8 mouse cellular contexts compared by ENCODE assay signal in the genomic region with DNA sequence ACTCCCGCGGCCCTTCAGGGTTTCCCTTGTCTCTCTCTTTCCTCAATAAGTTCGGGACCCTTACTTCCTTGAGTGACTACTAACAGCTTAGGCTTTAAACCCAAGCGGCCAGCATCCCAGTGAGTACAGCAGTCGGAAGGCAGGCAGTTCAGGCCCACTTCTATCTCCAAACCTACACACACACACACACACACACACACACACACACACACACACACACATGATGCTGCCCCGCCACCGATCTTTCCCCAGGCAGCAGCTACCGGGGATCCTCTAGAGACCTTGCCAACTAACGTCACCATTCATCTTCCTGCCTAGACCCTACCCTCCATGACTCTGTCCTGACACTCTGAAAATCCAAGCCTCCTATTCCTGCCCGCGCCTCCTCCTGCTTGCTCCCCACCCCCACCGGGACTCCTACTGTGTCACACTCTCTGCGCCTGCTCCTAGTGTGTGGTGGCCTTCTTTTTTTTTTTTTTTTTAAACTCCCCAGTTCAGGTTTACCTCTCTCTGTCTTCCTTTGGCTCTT. TPM values are rescaled to one million over a fixed set of nuclear protein-coding genes. Genes with fewer than 3 reads are reported as not detected.
DNase-seq lines count a peak whose midpoint lies in the region; ATAC-seq and TF ChIP-seq lines count a peak whose summit lies in the region.
"Had no signal": no experiment of that assay in that cellular context is flagged by ENCODE, and none has a peak within 500 bp of the region (broad histone marks: within the 10 kb centered on the region; RNA-seq: fewer than 3 reads in every experiment).

No protein-coding gene starts in this region.

- DNase-seq in adipocyte (ENCODE audit: low spot score), result peak; percentile 54
- DNase-seq in embryonic facial prominence, embryonic 11.5 days (ENCODE audit: low spot score), result peak; percentile 42
- DNase-seq in heart, postnatal 0 days (ENCODE audit: low spot score), result peak; percentile 72
- DNase-seq in kidney, postnatal 4 days, result peak; percentile 82 to 89
- DNase-seq in lung, postnatal 25 days (ENCODE audit: low spot score), result peak; percentile 75

- H3K27ac ChIP-seq in ES-Bruce4 (ENCODE audit: insufficient read depth, low read length), result peak overlapping the region; percentile 85
- peak overlapping the region; percentile 95 for H3K27ac ChIP-seq in embryonic facial prominence, embryonic 11.5 days (replicated peaks; ENCODE audit: low read depth, low read length)
- H3K27ac ChIP-seq in heart, postnatal 0 days (ENCODE audit: low read depth), result peak overlapping the region; percentile 99
- peak overlapping the region; percentile 98 for H3K27ac ChIP-seq in stomach, embryonic 14.5 days (ENCODE audit: low read length)

- H3K4me2 ChIP-seq in embryonic facial prominence, embryonic 11.5 days (ENCODE audit: low read depth, low read length), result peak overlapping the region; percentile 61
- H3K4me2 ChIP-seq in heart, postnatal 0 days (ENCODE audit: low read depth, low read length), result peak overlapping the region; percentile 70
- peak overlapping the region; percentile 60 for H3K4me2 ChIP-seq in stomach, embryonic 14.5 days (replicated peaks; ENCODE audit: low read depth, low read length)

- H3K4me3 ChIP-seq in ES-Bruce4 (ENCODE audit: low read depth, low read length), result peak overlapping the region; percentile 61
- peak overlapping the region; percentile 73 for H3K4me3 ChIP-seq in embryonic facial prominence, embryonic 11.5 days (ENCODE audit: low read depth, low read length)
- H3K4me3 ChIP-seq in heart, postnatal 0 days (ENCODE audit: low read depth, low read length), result peak overlapping the region; percentile 80
- peak overlapping the region; percentile 72 for H3K4me3 ChIP-seq in stomach, embryonic 14.5 days (ENCODE audit: low read depth, low read length)

- H3K4me1 ChIP-seq in ES-Bruce4 (ENCODE audit: control insufficient read depth, insufficient read depth, low read length), result peaks cover 12% of the 10 kb centered on the region
- H3K4me1 ChIP-seq in embryonic facial prominence, embryonic 11.5 days (ENCODE audit: control insufficient read depth, insufficient read depth, low read length), result peaks cover 3% of the 10 kb centered on the region; the same call in 1 of the 2 replicates
- peaks cover 15% of the 10 kb centered on the region for H3K4me1 ChIP-seq in heart, postnatal 0 days (ENCODE audit: control insufficient read depth, insufficient read depth)
- H3K4me1 ChIP-seq in stomach, embryonic 14.5 days (ENCODE audit: control insufficient read depth, insufficient read depth, low read length), result peaks cover 18% of the 10 kb centered on the region; the same call in 1 of the 2 replicates

- TF ChIP-seq POLR2A in ES-Bruce4 (IDR thresholded peaks at IDR 0.05; ENCODE audit: insufficient read depth, low read length), result no peak

- H3K36me3 ChIP-seq in ES-Bruce4 (ENCODE audit: control insufficient read depth, insufficient read depth, low read length, poor library complexity, severe bottlenecking), result peaks cover 2% of the 10 kb centered on the region; the same call in 1 of the 2 replicates
- no peaks in the 10 kb centered on the region for H3K36me3 ChIP-seq in embryonic facial prominence, embryonic 11.5 days (replicated peaks; ENCODE audit: control insufficient read depth, insufficient read depth, low read depth, low read length)
- H3K36me3 ChIP-seq in heart, postnatal 0 days (replicated peaks; ENCODE audit: control insufficient read depth, insufficient read depth, low read length), result peaks cover 11% of the 10 kb centered on the region; the same call in 1 of the 2 replicates
- H3K36me3 ChIP-seq in stomach, embryonic 14.5 days (ENCODE audit: control insufficient read depth, insufficient read depth, low read length), result peaks cover 5% of the 10 kb centered on the region; the same call in 1 of the 2 replicates

- no peak for TF ChIP-seq CTCF in ES-Bruce4 (IDR thresholded peaks at IDR 0.05; ENCODE audit: low read depth, low read length)
- TF ChIP-seq CTCF in heart, postnatal 0 days (IDR thresholded peaks at IDR 0.05; ENCODE audit: low read depth), result no peak

- no peaks in the 10 kb centered on the region for H3K9me3 ChIP-seq in ES-Bruce4 (replicated peaks; ENCODE audit: control insufficient read depth, insufficient read depth, low read length, poor library complexity, severe bottlenecking)
- no peaks in the 10 kb centered on the region for H3K9me3 ChIP-seq in embryonic facial prominence, embryonic 11.5 days (replicated peaks; ENCODE audit: control insufficient read depth, low read length)
- no peaks in the 10 kb centered on the region for H3K9me3 ChIP-seq in heart, postnatal 0 days (replicated peaks; ENCODE audit: control insufficient read depth, low read length)
- no peaks in the 10 kb centered on the region for H3K9me3 ChIP-seq in stomach, embryonic 14.5 days (ENCODE audit: control insufficient read depth, low read depth, low read length)

- TF ChIP-seq EP300 in ES-Bruce4 (IDR thresholded peaks at IDR 0.05; ENCODE audit: insufficient read depth, low read depth, low read length), result no peak
- no peak for TF ChIP-seq EP300 in heart, postnatal 0 days (IDR thresholded peaks at IDR 0.05; ENCODE audit: low read depth)

- 2% methylated on average over 13 of the region's 13 CpGs for WGBS in embryonic facial prominence, embryonic 11.5 days
- under 1% methylated on average over 13 of the region's 13 CpGs for WGBS in heart, postnatal 0 days
- under 1% methylated on average over 13 of the region's 13 CpGs for WGBS in stomach, embryonic 14.5 days

- peak overlapping the region; percentile 97 for H3K9ac ChIP-seq in ES-Bruce4 (ENCODE audit: low read depth, poor library complexity, severe bottlenecking)
- H3K9ac ChIP-seq in embryonic facial prominence, embryonic 11.5 days (replicated peaks; ENCODE audit: low read length), result peak overlapping the region; percentile 84
- H3K9ac ChIP-seq in heart, postnatal 0 days (replicated peaks; ENCODE audit: low read depth, low read length), result peak overlapping the region; percentile 90
- H3K9ac ChIP-seq in stomach, embryonic 14.5 days (replicated peaks; ENCODE audit: low read depth, low read length), result peak overlapping the region; percentile 76

- H3K27me3 ChIP-seq in ES-Bruce4 (ENCODE audit: control insufficient read depth, insufficient read depth, low read length, poor library complexity, severe bottlenecking), result no peaks in the 10 kb centered on the region
- H3K27me3 ChIP-seq in embryonic facial prominence, embryonic 11.5 days (ENCODE audit: control insufficient read depth, insufficient read depth, low read length), result no peaks in the 10 kb centered on the region
- no peaks in the 10 kb centered on the region for H3K27me3 ChIP-seq in heart, postnatal 0 days (ENCODE audit: control insufficient read depth, insufficient read depth, low read length)
- H3K27me3 ChIP-seq in stomach, embryonic 14.5 days (ENCODE audit: control insufficient read depth, insufficient read depth, low read length), result no peaks in the 10 kb centered on the region

- no peak for ATAC-seq in embryonic facial prominence, embryonic 11.5 days (replicated peaks; ENCODE audit: insufficient number of reproducible peaks, low FRiP score, low TSS enrichment, low read depth)
- ATAC-seq in heart, postnatal 0 days (ENCODE audit: insufficient read depth, low read depth), result no peak
- ATAC-seq in stomach, embryonic 14.5 days (ENCODE audit: insufficient number of reproducible peaks, insufficient read depth, low FRiP score, low read depth), result no peak

RNA-seq across cellular contexts. Expression of a gene that starts 1.1 kb away (rescaled TPM):
- 8.0 and 8.9 TPM in 2 replicates for polyA plus RNA-seq in ES-Bruce4 (2011; ENCODE audit: insufficient read depth, insufficient read length, low read depth, missing spikeins)
- polyA plus RNA-seq in embryonic facial prominence, embryonic 11.5 days (2014; fragmentation: Nextera tagmentation; extraction: Ambion mirVana), result 24.3 and 25.5 TPM in 2 replicates
- total RNA-seq in heart, postnatal 0 days (2014; rRNA removed; ENCODE audit: low replicate concordance), result 23.4 and 70.5 TPM in 2 replicates
- polyA plus RNA-seq in heart, postnatal 0 days (2015; fragmentation: Nextera tagmentation; extraction: Ambion mirVana), result 30.8 and 31.0 TPM in 2 replicates
- polyA plus RNA-seq in stomach, embryonic 14.5 days (2014; fragmentation: Nextera tagmentation; extraction: Ambion mirVana), result 33.6 and 35.5 TPM in 2 replicates

RNA-seq across cellular contexts. Expression of a gene that starts 11.3 kb away (rescaled TPM):
- 4.2 and 5.7 TPM in 2 replicates for polyA plus RNA-seq in ES-Bruce4 (2011; ENCODE audit: insufficient read depth, insufficient read length, low read depth, missing spikeins)
- 1.2 and 2.2 TPM in 2 replicates for polyA plus RNA-seq in embryonic facial prominence, embryonic 11.5 days (2014; fragmentation: Nextera tagmentation; extraction: Ambion mirVana)
- 1.9 and 2.2 TPM in 2 replicates for total RNA-seq in heart, postnatal 0 days (2014; rRNA removed; ENCODE audit: low replicate concordance)
- polyA plus RNA-seq in heart, postnatal 0 days (2015; fragmentation: Nextera tagmentation; extraction: Ambion mirVana), result 1.1 TPM in 2 replicates
- polyA plus RNA-seq in stomach, embryonic 14.5 days (2014; fragmentation: Nextera tagmentation; extraction: Ambion mirVana), result 1.4 and 1.5 TPM in 2 replicates

RNA-seq across cellular contexts. Expression of a gene that starts 14.2 kb away (rescaled TPM):
- 10.9 and 11.8 TPM in 2 replicates for polyA plus RNA-seq in ES-Bruce4 (2011; ENCODE audit: insufficient read depth, insufficient read length, low read depth, missing spikeins)
- 27.2 and 27.6 TPM in 2 replicates for polyA plus RNA-seq in embryonic facial prominence, embryonic 11.5 days (2014; fragmentation: Nextera tagmentation; extraction: Ambion mirVana)
- 4.3 and 11.4 TPM in 2 replicates for total RNA-seq in heart, postnatal 0 days (2014; rRNA removed; ENCODE audit: low replicate concordance)
- polyA plus RNA-seq in heart, postnatal 0 days (2015; fragmentation: Nextera tagmentation; extraction: Ambion mirVana), result 16.9 and 20.8 TPM in 2 replicates
- polyA plus RNA-seq in stomach, embryonic 14.5 days (2014; fragmentation: Nextera tagmentation; extraction: Ambion mirVana), result 29.5 and 32.9 TPM in 2 replicates

RNA-seq across cellular contexts. Expression of a gene that starts 35.3 kb away (rescaled TPM):
- polyA plus RNA-seq in ES-Bruce4 (2011; ENCODE audit: insufficient read depth, insufficient read length, low read depth, missing spikeins), result 1.4 and 1.5 TPM in 2 replicates
- 0.22 and 0.36 TPM in 2 replicates for polyA plus RNA-seq in embryonic facial prominence, embryonic 11.5 days (2014; fragmentation: Nextera tagmentation; extraction: Ambion mirVana)
- 0.23 and 1.1 TPM in 2 replicates for total RNA-seq in heart, postnatal 0 days (2014; rRNA removed; ENCODE audit: low replicate concordance)
- polyA plus RNA-seq in heart, postnatal 0 days (2015; fragmentation: Nextera tagmentation; extraction: Ambion mirVana), result 0.15 and 0.18 TPM in 2 replicates
- polyA plus RNA-seq in stomach, embryonic 14.5 days (2014; fragmentation: Nextera tagmentation; extraction: Ambion mirVana), result 1.0 and 1.3 TPM in 2 replicates
- total RNA-seq: hematopoietic stem cell, adult 5-6 weeks had no signal

RNA-seq across cellular contexts. Expression of a gene that starts 40.0 kb away (rescaled TPM):
- polyA plus RNA-seq in ES-Bruce4 (2011; ENCODE audit: insufficient read depth, insufficient read length, low read depth, missing spikeins), result 44.1 and 44.3 TPM in 2 replicates
- polyA plus RNA-seq in embryonic facial prominence, embryonic 11.5 days (2014; fragmentation: Nextera tagmentation; extraction: Ambion mirVana), result 33.9 and 38.2 TPM in 2 replicates
- 36.4 and 59.7 TPM in 2 replicates for total RNA-seq in heart, postnatal 0 days (2014; rRNA removed; ENCODE audit: low replicate concordance)
- 33.3 and 34.4 TPM in 2 replicates for polyA plus RNA-seq in heart, postnatal 0 days (2015; fragmentation: Nextera tagmentation; extraction: Ambion mirVana)
- polyA plus RNA-seq in stomach, embryonic 14.5 days (2014; fragmentation: Nextera tagmentation; extraction: Ambion mirVana), result 67.3 and 78.3 TPM in 2 replicates
